Mouse (Mus musculus) embryonic facial prominence, embryonic 14.5 days (tissue): Measurements from ENCODE around the gene Slc25a44. TPM values are rescaled to one million over a fixed set of nuclear protein-coding genes. Genes with fewer than 3 reads are reported as not detected.

Source experiments
- ATAC-seq: fragments of 200-750 bp; cut with Nextera tagmentation; 2 replicates; pipeline ENCODE4 v1.8.0; 2017; ENCODE audit warnings: low read depth, moderate number of reproducible peaks, moderate TSS enrichment
- DNase-seq: peaks from one replicate; pipeline ENCODE4 v3.0.0-alpha.2; 2015; ENCODE audit warnings: low spot score
- H3K27ac ChIP-seq: fragments of 300-500 bp; sonication (generic); replicated peaks from 2 replicates; pipeline ENCODE4 v1.5.1; 2014; ENCODE audit warnings: low read depth, mild to moderate bottlenecking, low read length, moderate library complexity
- H3K27me3 ChIP-seq: fragments of 300-500 bp; sonication (generic); replicated peaks from 2 replicates; pipeline ENCODE4 v1.6.1; 2014; ENCODE audit warnings: low read length; ENCODE audit not compliant: control insufficient read depth, insufficient read depth
- H3K36me3 ChIP-seq: fragments of 300-500 bp; sonication (generic); 2 replicates; pipeline ENCODE4 v1.6.1; 2014; ENCODE audit warnings: low read length, mixed read lengths; ENCODE audit not compliant: control insufficient read depth, insufficient read depth
- H3K4me1 ChIP-seq: fragments of 300-500 bp; sonication (generic); 2 replicates; pipeline ENCODE4 v1.6.1; 2014; ENCODE audit warnings: antibody characterized with exemption, low read length; ENCODE audit not compliant: control insufficient read depth, insufficient read depth
- H3K4me2 ChIP-seq: fragments of 300-500 bp; sonication (generic); 2 replicates; pipeline ENCODE4 v1.6.1; 2014; ENCODE audit warnings: low read depth, mild to moderate bottlenecking, low read length, moderate library complexity, mixed read lengths
- H3K4me3 ChIP-seq: fragments of 300-500 bp; sonication (generic); 2 replicates; pipeline ENCODE4 v1.5.1; 2014; ENCODE audit warnings: low read depth, mild to moderate bottlenecking, low read length
- H3K9ac ChIP-seq: fragments of 300-500 bp; sonication (generic); 2 replicates; pipeline ENCODE4 v1.6.1; 2014; ENCODE audit warnings: low read depth, mild to moderate bottlenecking, low read length, moderate library complexity, mixed read lengths
- H3K9me3 ChIP-seq: fragments of 300-500 bp; sonication (generic); 2 replicates; pipeline ENCODE4 v1.6.1; 2016; ENCODE audit warnings: low read length; ENCODE audit not compliant: control insufficient read depth
- WGBS: fragments of 180-500 bp; shearing (Covaris S2); extraction: QIAGEN DNeasy Blood & Tissue Kit; methylation state at CpG from one replicate; pipeline ENCODE4 v1.1.7; 2014; 5-methylcytosine and 5-hydroxymethylcytosine counted together
- polyA plus RNA-seq: library from polyadenylated mRNA; unstranded; fragments of >200 nt; fragmentation: Nextera tagmentation; extraction: Ambion mirVana; gene quantifications from 2 replicates; pipeline ENCODE4 v1.2.1, GENCODE M21; 2014

Gene Slc25a44
- polyA plus RNA-seq, 1 experiment from 2014 or later: 18.1 TPM

- no peak overlapping the region for H3K4me3 ChIP-seq
- no peak overlapping the region for H3K9ac ChIP-seq
- H3K4me1 ChIP-seq: peaks cover 10% of the 10 kb centered on the region
- ATAC-seq: no peak
- no peaks in the 10 kb centered on the region for H3K27me3 ChIP-seq
- H3K9me3 ChIP-seq: no peaks in the 10 kb centered on the region
- H3K27ac ChIP-seq: no peak overlapping the region
- DNase-seq: no peak
- no peaks in the 10 kb centered on the region for H3K36me3 ChIP-seq
- H3K4me2 ChIP-seq: no peak overlapping the region
- 80% methylated on average over 4 of the region's 4 CpGs for WGBS
These were observed 2.5 kb upstream of the Slc25a44 start for GRCm38 (mm10) chr3:88427342-88427905.

- H3K4me2 ChIP-seq: peak overlapping the region; percentile 98
- WGBS: 79% methylated on average over 10 of the region's 10 CpGs
- H3K27me3 ChIP-seq: no peaks in the 10 kb centered on the region
- 0 out of 2 replicates have a peak overlapping the region, but pooled peaks have one; percentile 87 for H3K4me3 ChIP-seq
- H3K9me3 ChIP-seq: no peaks in the 10 kb centered on the region
- H3K9ac ChIP-seq: no peak overlapping the region
- H3K36me3 ChIP-seq: peaks cover 5% of the 10 kb centered on the region; the same call in 1 of the 2 replicates
- ATAC-seq (no peak), DNase-seq (no peak)
- peaks cover 10% of the 10 kb centered on the region for H3K4me1 ChIP-seq
- H3K27ac ChIP-seq: no peak overlapping the region
These were observed 925 bp upstream of the Slc25a44 start for GRCm38 (mm10) chr3:88425708-88426420.

DNA sequence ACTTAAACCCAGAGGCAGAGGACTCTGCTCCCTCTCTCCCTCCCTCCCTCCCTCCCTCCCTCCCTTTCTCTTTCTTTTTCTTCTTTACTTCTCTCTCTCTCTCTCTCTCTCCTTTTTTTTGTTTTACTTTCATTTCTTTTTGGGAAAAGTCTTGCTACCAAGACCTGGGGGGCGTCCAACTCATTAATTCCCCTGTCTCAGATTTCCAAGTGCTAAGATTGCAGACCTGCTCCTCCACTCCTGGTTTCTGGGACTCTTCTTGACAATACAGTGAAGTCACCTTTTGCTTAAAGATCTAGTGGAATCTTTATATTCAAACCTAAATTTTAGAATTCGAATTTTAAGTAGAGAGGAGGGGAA, 371 bp upstream of the Slc25a44 start:
- no peaks in the 10 kb centered on the region for H3K27me3 ChIP-seq
- peak overlapping the region; percentile 56 for H3K9ac ChIP-seq
- DNase-seq (no peak), ATAC-seq (no peak)
- peak overlapping the region; percentile 98 for H3K4me2 ChIP-seq
- H3K27ac ChIP-seq: no peak overlapping the region; the same call in 1 of the 2 replicates
- peaks cover 10% of the 10 kb centered on the region for H3K4me1 ChIP-seq
- 4% methylated on average over 2 of the region's 2 CpGs for WGBS
- peak overlapping the region; percentile 87 for H3K4me3 ChIP-seq
- no peaks in the 10 kb centered on the region for H3K9me3 ChIP-seq
- H3K36me3 ChIP-seq: peaks cover 10% of the 10 kb centered on the region

GRCm38 (mm10) chr3:88422020-88422720, 2.8 kb downstream of the Slc25a44 start:
- Histone ChIP-seq H3K4me3 (no peak overlapping the region), H3K4me2 (no peak overlapping the region), H3K27ac (no peak overlapping the region), H3K4me1 (peaks cover 10% of the 10 kb centered on the region), H3K36me3 (peaks cover 41% of the 10 kb centered on the region), H3K9me3 (no peaks in the 10 kb centered on the region), H3K27me3 (no peaks in the 10 kb centered on the region), H3K9ac (0 out of 2 replicates have a peak overlapping the region, but pooled peaks have one; percentile 31)
- DNase-seq: no peak
- no peak for ATAC-seq
- 44% methylated on average over 9 of the region's 9 CpGs for WGBS

DNA sequence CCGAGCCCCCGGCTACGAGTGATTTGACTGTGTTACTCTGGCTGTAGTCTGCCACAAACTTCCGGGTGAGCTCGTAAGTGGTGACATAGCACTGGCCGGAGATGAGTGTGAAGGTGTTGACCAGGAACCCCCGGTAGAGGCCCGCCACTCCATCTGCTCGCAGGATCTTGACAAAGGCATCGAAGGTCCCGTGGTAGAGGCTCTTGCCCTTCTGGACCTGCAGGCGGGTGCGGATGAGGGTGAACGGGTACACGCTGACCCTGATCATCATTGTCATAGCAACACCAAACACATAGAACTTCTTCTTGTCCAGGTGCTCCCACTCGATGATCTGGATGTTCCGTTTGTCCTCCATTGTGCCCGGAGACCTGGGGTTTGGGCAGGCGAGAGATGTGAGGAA, 4.2 kb downstream of the Slc25a44 start:
- no peaks in the 10 kb centered on the region for H3K27me3 ChIP-seq
- no peaks in the 10 kb centered on the region for H3K9me3 ChIP-seq
- H3K36me3 ChIP-seq: peaks cover 55% of the 10 kb centered on the region
- ATAC-seq: no peak
- no peak for DNase-seq
- H3K4me2 ChIP-seq: no peak overlapping the region
- H3K4me3 ChIP-seq: no peak overlapping the region
- no peak overlapping the region for H3K27ac ChIP-seq
- peaks cover 10% of the 10 kb centered on the region for H3K4me1 ChIP-seq
- 97% methylated on average over 19 of the region's 19 CpGs for WGBS
- H3K9ac ChIP-seq: no peak overlapping the region

DNA sequence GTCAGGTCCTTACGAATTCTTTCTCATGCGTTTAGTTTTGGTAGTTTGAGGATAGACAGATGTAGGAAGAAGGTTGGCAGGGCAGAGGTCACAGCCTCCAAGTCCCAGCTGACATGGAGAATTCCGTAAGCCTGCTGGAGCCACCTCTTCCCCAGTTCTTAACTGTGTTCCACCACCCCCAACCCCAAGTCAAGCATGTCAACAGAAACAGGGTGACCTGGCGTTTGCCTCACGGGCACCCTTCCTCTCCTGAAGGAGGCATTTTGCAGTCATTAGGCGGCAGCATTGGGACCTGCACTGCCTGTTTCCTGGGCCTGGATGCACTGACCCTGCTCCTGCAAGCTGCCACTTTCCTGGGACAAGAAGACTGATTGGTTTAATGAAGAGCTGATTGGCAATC, 6.9 kb downstream of the Slc25a44 start:
- no peaks in the 10 kb centered on the region for H3K4me1 ChIP-seq
- no peak overlapping the region for H3K9ac ChIP-seq
- WGBS: 81% methylated on average over 6 of the region's 6 CpGs
- no peak overlapping the region for H3K27ac ChIP-seq
- ATAC-seq: no peak
- no peaks in the 10 kb centered on the region for H3K9me3 ChIP-seq
- peaks cover 77% of the 10 kb centered on the region for H3K36me3 ChIP-seq
- no peaks in the 10 kb centered on the region for H3K27me3 ChIP-seq
- DNase-seq: no peak
- no peak overlapping the region for H3K4me3 ChIP-seq
- no peak overlapping the region for H3K4me2 ChIP-seq

- Histone ChIP-seq H3K4me3 (no peak overlapping the region), H3K27me3 (no peaks in the 10 kb centered on the region), H3K4me1 (peaks cover 3% of the 10 kb centered on the region), H3K36me3 (peaks cover 89% of the 10 kb centered on the region), H3K9me3 (no peaks in the 10 kb centered on the region), H3K9ac (no peak overlapping the region), H3K27ac (no peak overlapping the region), H3K4me2 (no peak overlapping the region)
- DNase-seq (no peak), ATAC-seq (no peak)
- 82% methylated on average over 4 of the region's 4 CpGs for WGBS
These were observed 9.3 kb downstream of the Slc25a44 start for GRCm38 (mm10) chr3:88415668-88416067.

- H3K4me3 ChIP-seq: no peak overlapping the region
- H3K9ac ChIP-seq: no peak overlapping the region
- WGBS: 89% methylated on average over 11 of the region's 11 CpGs
- DNase-seq (no peak), ATAC-seq (no peak)
- no peaks in the 10 kb centered on the region for H3K27me3 ChIP-seq
- H3K36me3 ChIP-seq: peaks cover 59% of the 10 kb centered on the region
- H3K9me3 ChIP-seq: no peaks in the 10 kb centered on the region
- no peak overlapping the region for H3K27ac ChIP-seq
- H3K4me2 ChIP-seq: no peak overlapping the region
- peaks cover 12% of the 10 kb centered on the region for H3K4me1 ChIP-seq
These were observed 12.3 kb downstream of the Slc25a44 start for GRCm38 (mm10) chr3:88412636-88413035.
